Mouse (Mus musculus): ENCODE measurements around the gene Ykt6. TPM values are rescaled to one million over a fixed set of nuclear protein-coding genes. Genes with fewer than 3 reads are reported as not detected.

The Ykt6 gene
- total RNA-seq, 2 experiments from 2014 or later: 60.9 to 64.9 TPM

DNA sequence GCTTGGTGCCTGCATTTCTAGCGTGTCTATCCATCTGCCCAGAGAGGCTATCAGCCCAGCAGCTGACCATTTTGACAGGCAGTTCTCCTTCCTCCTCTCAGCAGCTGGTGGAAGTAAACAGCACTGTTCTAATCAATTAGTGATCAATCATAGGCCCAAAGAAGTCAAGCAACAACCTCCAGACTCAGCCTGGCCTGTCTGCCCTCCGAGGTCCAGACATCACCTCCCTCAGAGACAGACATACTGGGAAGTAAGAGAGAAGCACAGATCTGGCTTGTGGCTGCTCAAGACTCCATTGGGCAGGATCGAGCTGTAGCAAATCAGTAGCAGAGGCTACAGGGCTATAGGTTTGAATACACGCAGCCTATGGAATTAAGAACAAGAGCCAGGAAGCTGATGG, 7.7 kb upstream of the Ykt6 start:
- intact Hi-C loops (cut with DNase I): no loop called here
- DNase-seq (ENCODE audit: low spot score): no peak

- intact Hi-C loops (cut with DNase I): no loop called here
- no peak for DNase-seq (ENCODE audit: low spot score)
These were observed 6.8 kb upstream of the Ykt6 start for GRCm38 (mm10) chr11:5948546-5949250.

GRCm38 (mm10) chr11:5949586-5950352, 5.7 kb upstream of the Ykt6 start, which contains the start of gene Gck:
Gck (minus strand) TSS chr11:5950081.
- no peak for DNase-seq (ENCODE audit: low spot score)
- intact Hi-C loops (cut with DNase I): loop anchor here (5.0 kb wide), 1 partner anchor 67 kb away; no protein-coding TSS in a partner anchor

DNA sequence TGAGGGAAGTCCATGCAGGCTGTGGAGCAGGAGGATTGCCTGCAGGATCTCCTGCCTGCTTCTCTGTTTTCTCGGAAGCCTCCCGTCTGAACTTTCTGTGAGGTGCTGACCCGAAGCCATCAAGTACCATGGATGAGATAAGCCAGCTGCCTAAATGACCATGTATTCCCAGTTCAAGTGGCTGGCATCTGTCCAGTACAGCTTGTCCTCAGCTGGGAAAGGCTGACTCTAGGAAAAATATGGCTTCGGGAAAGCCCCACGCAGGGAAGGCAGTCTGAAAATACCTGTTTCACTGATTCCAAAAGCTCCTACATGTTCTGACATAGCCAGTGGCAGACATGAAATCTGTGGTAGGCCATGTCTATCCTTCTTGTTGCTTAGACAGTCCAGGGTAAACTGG, 3.0 kb upstream of the Ykt6 start:
- intact Hi-C loops (cut with DNase I): loop anchor here (5.0 kb wide), 1 partner anchor 70 kb away; no protein-coding TSS in a partner anchor
- peak; percentile 35 for DNase-seq (ENCODE audit: low spot score)

- no peak for DNase-seq (ENCODE audit: low spot score)
- intact Hi-C loops (cut with DNase I): loop anchor here (5.0 kb wide), 1 partner anchor 71 kb away; no protein-coding TSS in a partner anchor
These were observed 2.2 kb upstream of the Ykt6 start for GRCm38 (mm10) chr11:5953130-5953765.

- no peak for DNase-seq (ENCODE audit: low spot score)
- intact Hi-C loops (cut with DNase I): loop anchor here (5.0 kb wide), 1 partner anchor 72 kb away; no protein-coding TSS in a partner anchor
These were observed 1.1 kb upstream of the Ykt6 start for GRCm38 (mm10) chr11:5954435-5954834.

- peak; percentile 13 for DNase-seq (ENCODE audit: low spot score)
- intact Hi-C loops (cut with DNase I): loop anchor here (5.0 kb wide), 1 partner anchor 73 kb away; no protein-coding TSS in a partner anchor
These were observed 458 bp upstream of the Ykt6 start for GRCm38 (mm10) chr11:5954965-5955504.

- no peak for DNase-seq (ENCODE audit: low spot score)
- intact Hi-C loops (cut with DNase I): no loop called here
These were observed 4.6 kb downstream of the Ykt6 start for GRCm38 (mm10) chr11:5960051-5960450.

DNA sequence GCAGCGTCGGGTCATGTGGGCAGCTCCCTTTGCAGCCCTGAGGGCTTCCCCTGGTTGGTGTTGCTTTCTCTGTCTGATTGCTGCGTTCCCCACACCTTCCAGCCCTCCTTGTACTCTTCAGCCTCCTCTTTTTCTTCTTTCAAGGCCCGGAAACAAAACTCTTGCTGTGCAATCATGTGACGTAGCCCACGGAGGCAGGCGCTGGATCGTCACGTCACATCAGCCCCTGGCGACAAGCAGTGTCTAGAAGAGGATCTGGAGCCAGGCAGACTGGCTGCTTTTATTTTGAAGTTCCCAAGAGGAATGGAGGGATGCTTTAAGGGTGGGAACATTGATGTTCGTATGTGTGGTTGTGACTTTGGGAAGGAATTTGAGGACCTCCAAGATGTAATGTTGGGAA, 10.4 kb downstream of the Ykt6 start:
- DNase-seq (ENCODE audit: low spot score): no peak
- intact Hi-C loops (cut with DNase I): no loop called here

- no peak for DNase-seq (ENCODE audit: low spot score)
- intact Hi-C loops (cut with DNase I): no loop called here
These were observed 11.3 kb downstream of the Ykt6 start for GRCm38 (mm10) chr11:5966751-5967150.

GRCm38 (mm10) chr11:5968223-5968622, 12.7 kb downstream of the Ykt6 start:
- intact Hi-C loops (cut with DNase I): no loop called here
- DNase-seq (ENCODE audit: low spot score): no peak

GRCm38 (mm10) chr11:5971202-5971601, 15.7 kb downstream of the Ykt6 start:
- intact Hi-C loops (cut with DNase I): no loop called here

GRCm38 (mm10) chr11:5973151-5973550, 17.7 kb downstream of the Ykt6 start:
- intact Hi-C loops (cut with DNase I): no loop called here
- no peak for DNase-seq (ENCODE audit: low spot score)

More at GRCm38 (mm10) chr11:5971202-5971601, 15.7 kb downstream of the Ykt6 start:
- no peak for DNase-seq (ENCODE audit: low spot score)

GRCm38 (mm10) chr11:5974053-5974452, 18.6 kb downstream of the Ykt6 start:
- intact Hi-C loops (cut with DNase I): no loop called here
- no peak for DNase-seq (ENCODE audit: low spot score)

DNA sequence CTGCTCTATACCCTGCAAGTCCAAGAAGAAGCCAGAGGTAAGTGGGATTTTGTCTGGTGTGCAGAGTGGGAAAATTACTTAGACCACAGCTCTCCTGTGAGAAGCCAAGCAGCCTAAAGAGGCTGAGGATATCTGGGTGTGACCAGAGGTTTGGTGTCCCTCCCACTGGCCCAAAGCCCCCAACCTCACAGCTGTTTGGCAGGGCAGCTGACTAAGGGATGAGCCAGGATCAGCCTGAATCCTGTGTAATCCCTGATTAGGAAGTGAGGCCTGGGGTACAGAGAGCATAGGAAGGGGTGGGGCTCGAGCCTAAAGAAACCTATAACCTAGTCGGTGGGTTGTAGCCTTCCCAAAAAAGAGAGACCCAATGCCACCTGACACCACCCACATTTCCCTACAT, 19.6 kb downstream of the Ykt6 start:
- DNase-seq (ENCODE audit: low spot score): no peak
- intact Hi-C loops (cut with DNase I): no loop called here

DNA sequence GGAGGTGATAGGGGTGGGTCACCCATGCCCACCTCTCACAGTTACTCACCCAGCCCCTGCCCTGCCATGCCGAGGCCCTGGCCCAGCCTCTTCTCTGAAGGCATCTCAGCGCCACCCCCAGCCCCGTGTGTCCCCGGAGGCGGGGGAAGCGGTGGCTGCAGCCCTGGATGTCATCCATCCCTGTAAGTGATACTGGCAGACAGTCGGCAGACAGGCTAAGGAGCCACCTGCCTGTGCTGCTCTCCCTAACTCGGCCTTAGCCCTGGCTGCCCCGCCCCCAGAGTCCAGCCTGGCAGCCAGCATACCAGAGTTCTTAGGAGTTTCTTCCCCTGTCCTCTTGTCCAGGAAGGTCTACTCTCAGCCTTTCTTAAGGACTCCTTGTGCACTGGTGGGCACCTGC, 20.6 kb downstream of the Ykt6 start:
- intact Hi-C loops (cut with DNase I): no loop called here
- DNase-seq (ENCODE audit: low spot score): no peak

- intact Hi-C loops (cut with DNase I): no loop called here
- no peak for DNase-seq (ENCODE audit: low spot score)
These were observed 23.6 kb downstream of the Ykt6 start for GRCm38 (mm10) chr11:5979088-5979487.

DNA sequence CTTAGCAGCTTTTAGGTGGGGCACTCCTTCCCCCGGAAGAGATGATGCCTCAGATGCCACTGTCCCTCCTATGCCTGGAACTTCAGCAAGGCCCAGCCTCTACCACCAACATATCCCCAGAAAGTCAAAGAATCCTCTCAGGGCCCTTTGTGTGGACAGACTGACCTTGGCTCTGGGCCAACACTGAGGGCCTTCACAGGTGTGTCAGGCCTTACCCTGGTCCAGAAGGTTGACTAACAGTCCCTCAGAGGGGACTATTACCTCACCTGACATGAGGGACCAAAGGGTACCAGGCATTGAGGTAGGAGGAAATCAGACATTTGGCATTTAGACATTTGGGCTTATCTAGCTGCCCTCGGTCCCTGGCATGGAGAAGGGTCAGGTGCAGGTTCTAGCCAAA, 24.6 kb downstream of the Ykt6 start:
- DNase-seq (ENCODE audit: low spot score): no peak
- intact Hi-C loops (cut with DNase I): no loop called here

- no peak for DNase-seq (ENCODE audit: low spot score)
- intact Hi-C loops (cut with DNase I): no loop called here
These were observed 25.1 kb downstream of the Ykt6 start for GRCm38 (mm10) chr11:5980561-5980960.

DNA sequence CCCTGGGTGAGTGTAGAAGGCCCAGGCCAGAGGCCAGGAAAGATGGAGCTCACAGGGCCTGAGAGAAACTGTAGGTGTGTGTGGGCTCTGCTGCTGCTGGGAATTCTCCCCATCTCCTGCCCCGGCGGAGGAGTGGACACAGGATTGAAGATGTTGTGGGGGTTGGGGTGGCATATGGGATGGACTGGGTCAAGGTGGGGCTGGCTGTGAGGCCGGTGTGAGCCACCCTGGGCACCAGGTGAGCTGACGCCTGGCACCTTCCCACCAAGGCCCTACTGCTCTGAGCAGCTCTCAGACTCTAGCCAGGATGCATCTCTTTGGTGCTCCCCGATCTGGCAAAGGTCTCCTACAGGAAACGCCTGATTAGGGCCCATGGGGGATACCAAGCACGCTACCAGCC, 25.8 kb downstream of the Ykt6 start:
- DNase-seq (ENCODE audit: low spot score): no peak
- intact Hi-C loops (cut with DNase I): no loop called here
